Mouse (Mus musculus) heart, adult 9 months (tissue): ENCODE measurements at regions not wholly inside any gene's neighbourhood (a gene's known extent, or its start where the extent isn't known, plus 50 kb on each side); places are given as distances from the start of the nearest gene placed in this dataset.
A peak's percentile ranks its signal among the peaks of the same experiment; 100 is the strongest.

Source experiments
- DNase-seq, 2 experiments: peaks; one replicate each; pipeline ENCODE4 v3.0.0; 2022; ENCODE audit warnings: low spot score in 2 of 2

DNA sequence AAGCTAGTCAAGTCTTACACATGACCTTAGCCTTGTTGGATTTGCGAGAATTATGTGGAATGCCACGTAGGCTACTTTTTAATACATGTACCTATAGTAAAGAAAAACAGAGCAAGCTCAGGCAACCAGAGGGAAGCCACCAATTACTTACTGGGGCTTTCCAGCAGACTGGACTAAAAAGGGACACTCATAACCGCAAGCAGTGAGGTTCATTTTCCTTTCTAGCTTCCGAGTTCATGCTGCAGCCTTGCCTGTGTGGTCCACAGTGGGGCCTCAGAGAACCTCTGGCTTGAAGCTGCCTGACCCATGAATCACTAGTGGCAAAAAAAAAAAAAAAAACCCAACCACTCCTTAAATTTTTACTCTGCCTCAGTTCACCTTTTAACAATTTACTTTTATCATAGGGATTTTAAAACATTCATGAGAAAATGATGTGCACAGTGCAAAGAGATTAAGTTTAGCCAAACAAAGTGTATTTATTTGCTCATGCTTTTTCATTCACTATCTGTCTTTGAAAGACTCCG is 188.6 kb upstream of the 1700066M21Rik start:
- DNase-seq = no peak

DNA sequence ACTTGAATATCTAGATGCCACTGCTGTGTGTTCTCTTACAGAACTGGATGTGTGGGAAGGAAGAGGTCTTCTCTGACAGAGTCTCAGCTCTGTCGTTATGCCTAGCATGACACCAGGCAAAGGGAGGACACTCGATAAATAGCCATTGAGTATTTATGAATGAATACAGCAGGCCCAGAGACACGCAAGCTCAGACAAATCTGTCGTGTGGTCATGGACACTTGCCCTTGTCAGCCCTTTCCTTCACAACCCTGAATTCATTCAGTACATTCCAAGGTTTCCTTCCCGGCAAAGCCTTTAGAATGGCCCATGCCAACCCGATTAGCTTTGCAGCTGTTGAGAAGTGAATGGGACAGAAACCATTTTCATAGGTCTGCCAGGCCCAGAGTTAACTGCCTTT is 176.1 kb upstream of the 1700066M21Rik start:
- no peak for DNase-seq

DNA sequence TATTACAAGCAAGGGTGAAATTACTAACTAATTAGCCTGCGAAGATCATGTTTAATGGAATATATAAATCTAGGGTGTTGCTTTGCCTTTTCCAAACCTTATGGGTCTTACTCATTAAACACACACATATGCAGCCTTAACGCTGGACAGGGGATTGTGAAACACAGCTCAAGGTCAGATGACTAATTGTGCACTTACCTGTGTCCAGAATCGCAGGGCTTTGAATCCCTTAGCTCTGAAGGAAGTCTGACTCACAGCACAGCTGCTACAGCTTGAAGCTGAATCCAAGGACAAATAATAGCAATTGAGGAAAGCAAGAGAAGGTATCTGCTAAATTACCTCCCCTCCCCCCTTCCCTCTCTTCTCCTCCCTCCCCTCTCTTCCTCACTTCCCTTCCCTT is 173.1 kb upstream of the 1700066M21Rik start:
- no peak for DNase-seq

DNA sequence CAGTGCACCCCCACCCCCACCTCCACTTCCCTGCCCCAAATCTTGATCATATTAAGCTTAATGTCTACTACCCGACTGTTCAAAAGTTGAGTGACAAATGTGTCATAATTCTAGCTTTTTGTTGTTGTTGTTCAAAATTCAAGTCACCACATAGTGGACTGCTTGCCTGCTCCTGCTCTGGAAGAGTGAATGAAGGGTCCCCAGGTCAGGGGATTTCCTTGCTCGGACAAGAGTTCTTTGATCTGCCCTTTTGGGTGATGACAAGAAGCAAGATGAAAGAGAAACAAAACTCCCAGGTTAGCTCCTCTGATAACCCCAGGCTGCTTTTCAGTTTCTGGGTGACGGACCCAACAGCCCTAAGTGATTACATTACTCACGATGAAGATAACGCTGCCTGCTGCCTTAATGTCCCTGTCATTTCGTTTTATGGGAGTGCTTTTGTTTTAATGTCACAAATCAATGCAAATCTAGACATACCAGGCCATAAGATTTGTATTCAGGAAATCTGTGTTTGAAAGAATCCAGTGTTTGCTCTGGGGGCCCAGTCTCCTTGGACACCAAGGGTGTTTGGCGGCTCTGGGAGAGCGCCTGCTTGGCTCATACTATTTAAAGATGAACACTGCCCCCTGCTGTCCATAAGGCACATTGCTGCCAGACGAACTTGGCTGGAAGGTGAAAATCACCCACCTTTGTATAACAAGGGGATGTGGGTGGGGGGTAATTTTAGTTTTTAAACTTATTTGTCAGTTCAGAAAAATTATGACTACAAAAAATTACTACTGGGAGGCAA is 172.0 kb upstream of the 1700066M21Rik start:
- peak; percentile 7 to 31 for DNase-seq

DNA sequence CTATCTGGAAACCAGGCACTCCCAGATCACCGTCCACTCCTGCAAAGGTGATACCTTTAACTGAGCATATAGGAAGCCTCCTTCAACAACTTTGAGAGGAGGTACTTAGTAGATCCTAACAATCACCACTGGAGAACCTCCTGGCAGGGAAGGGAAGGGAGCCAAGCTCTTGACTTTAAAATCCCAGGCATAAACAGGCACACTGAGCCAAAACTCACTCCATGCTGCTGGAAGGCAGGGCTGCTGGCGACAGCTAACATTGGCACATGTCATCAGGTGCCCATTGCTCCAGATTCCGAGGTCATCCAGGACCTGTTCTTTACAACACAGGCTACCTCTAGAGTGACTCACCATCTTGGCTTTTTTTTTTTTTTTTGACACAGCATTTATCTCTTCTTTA is 170.9 kb upstream of the 1700066M21Rik start:
- DNase-seq = no peak

DNA sequence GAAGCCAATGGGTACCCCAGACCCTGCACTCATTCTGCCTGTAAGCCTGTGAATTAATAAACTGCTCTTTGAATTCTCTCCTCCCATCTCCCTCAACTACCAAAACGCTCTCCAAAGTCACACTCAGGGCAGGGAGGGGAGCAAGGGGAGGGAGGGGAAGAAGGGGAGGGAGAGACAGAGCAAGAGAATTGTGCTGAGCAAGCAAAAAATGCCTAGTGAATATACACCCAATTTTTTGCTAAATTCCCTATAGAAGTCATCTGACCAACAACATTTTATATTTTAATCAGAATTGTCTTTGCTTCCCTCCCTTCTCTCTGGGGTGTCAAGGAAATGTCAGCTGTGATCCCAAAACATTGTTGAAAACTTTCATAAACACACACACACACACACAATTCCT is 170.5 kb upstream of the 1700066M21Rik start:
- no peak for DNase-seq

DNA sequence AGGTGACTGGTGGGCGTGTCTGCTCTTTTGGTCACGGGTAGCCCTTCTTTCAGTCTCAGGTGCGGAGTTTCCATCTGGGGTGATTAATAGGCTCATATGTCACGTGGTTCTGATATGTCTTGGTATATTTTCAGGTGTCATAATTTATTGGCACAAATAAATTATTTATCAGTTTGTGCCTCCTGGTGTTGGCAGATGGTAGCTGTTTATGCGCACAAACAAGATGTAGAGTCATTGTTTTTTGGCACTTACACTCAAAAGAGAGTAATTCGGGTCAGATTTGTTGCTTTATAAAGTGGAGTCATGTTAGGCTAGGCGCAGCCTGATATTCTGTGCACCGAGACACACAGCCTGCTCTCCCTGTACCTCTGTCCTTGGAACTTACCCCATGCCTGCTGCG is 169.0 kb upstream of the 1700066M21Rik start:
- no peak for DNase-seq

DNA sequence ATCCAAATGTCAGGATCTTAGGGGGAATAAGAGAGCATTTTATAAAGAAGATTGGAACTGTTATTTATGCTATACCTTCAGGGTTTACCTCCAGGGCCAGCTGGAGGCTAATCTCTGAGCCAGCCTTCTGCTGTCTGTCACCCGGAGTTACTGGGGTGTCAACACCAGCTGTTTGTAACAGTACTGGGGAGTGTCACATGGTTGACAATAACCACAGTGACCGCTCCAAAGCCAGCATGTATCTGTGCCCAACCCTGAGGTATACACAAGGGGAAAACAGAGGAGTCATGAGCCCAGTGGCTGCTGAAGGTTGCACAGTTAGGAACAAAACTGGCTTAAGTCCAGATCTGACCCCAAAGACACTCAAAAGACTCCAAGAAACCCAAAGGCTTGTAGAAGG is 168.1 kb upstream of the 1700066M21Rik start:
- no peak for DNase-seq

DNA sequence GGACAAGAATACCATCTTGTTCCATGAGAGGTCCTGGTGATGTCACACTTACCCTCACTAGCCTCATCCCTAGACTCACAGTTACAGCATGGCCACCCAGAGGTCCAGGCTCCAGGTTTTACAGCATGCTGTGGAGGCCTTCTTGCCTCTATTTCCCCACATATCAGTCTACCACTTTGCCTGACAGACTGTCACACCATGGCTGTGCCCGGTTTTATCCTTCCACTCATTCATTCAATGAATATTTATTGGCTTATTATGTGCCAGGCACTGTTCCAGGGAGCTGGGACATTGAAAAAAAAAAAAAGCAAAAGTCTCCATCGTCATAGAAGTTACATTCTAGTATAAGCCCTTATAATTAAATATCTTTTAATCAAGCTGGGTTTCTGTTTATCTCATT is 166.4 kb upstream of the 1700066M21Rik start:
- no peak for DNase-seq

DNA sequence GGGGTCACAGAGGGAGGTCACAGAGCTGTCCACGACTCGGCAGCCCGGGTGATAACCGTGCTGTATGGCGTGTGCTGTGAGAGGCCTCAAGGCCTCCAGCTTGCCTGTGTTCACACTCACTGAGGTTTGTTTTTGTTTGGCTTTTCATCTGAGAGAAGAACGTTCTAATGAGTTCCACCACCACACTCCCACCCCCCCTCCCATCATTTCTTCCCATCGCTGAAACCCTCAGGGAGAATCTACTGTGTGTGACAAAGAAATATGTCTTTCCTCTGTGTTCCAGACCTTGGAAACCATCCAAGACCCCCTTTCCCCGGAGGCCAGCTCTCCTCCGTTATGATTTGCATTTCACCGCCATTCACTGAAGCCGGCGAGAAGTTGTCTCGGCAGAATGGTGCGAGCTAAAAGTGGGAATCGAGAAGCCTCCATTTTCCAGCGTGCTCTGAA is 164.0 kb upstream of the 1700066M21Rik start:
- DNase-seq = no peak

DNA sequence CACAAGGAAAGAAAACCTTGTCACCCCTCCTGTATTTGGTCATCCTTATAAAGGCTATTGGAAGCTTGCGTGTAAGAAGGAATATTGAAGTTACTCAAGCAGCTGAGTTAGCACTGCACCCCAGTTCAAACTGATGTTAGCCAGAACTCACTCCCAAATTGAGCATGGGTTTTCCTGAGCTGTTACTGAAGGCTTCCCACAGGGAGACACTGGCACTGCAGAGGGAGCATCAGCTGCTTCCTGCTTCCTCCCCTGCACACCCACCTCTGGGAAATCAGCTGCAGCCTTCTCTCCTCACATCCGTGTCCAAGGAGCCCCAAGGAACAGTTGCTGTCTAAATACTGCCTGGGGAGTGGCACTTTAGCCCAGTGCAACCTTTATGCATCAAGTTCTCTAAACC is 163.2 kb upstream of the 1700066M21Rik start:
- DNase-seq = no peak

DNA sequence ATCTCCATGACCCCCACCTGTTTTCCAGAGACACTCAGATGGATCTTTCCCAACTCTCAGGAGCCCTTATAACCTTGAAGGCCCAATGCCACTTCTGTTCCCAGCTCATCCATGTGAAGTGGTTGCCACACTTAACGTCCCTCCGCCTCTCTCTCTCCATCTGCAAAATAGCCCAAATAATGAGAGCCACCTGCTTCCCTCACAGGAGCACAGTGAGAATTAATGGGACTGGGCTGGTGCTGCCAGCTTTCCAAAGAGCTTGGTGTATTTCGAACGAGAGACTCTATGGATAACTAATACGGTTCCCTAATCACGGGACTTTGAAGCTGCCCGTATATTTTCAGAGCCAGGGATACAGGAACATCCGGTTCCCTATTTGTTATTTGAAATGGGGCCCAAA is 159.8 kb upstream of the 1700066M21Rik start:
- DNase-seq = no peak

DNA sequence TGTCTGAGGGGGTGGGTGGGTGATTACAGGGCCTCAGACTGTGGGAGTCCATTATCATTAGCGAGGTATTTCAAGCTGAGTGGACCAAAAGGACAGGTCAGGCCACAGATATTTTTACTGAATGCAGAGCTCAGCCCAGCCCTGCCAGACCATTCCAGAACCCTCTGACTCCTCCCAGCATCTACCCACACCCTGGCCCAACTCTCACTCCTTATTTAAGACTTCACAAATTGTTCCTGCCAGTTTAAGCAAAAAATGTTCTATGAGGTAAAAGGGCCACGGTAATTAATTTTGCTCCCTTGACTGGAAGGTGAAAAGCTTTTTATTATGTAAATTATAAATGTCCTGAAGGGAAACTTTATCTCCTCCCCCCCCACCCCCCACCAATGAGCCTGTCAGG is 159.3 kb upstream of the 1700066M21Rik start:
- no peak for DNase-seq

DNA sequence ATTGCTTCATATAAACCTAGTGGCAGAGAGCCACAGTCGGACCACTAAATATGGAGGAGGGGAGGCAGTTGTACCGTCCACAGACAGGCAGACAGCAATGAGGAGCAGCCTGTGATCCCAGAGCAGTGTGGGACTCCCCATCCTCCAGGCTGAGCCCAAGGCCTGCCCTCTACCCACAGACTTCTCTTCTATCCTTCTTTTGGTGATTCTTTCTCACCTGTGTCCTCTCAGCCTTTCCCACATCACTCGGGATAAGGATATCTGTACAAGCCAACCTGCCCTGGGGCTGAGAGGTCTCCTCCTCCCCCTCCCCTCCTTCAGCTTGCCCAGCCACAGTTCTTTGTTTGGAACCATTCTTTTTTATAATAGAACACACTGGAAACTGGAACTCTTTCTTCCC is 158.8 kb upstream of the 1700066M21Rik start:
- no peak for DNase-seq

DNA sequence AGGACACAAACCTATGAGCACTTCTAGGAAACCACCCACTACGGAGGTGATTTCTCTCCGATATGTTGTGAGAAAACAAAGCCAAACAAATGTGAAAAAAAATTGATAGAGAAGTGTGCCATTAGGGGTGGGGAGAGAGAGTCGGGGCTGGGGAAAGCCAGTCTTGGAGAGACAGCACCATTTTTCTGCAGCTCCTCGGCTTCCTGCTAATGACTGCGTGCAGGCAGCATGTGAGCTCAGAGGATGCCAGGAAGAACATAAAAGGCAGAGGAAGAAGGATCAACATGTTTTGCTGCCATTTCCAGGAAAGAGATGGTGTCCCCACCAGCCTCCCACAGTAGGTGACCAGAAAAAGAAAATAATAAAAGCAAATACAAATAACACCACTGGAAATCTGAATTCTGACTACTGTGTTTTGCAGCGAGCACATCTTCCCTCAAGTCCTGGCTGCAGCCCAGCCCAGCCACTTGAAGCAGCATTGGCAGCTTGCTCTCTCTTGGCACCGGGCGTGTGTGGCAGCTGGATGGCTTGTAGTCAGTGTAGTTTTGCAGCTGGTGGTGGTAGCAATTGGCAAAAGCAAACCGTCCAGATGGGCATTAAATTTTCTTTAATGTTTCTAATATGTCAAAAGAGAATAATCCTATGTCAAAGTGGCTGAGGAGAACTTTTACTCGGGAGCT is 152.9 kb upstream of the 1700066M21Rik start:
- DNase-seq = no peak

DNA sequence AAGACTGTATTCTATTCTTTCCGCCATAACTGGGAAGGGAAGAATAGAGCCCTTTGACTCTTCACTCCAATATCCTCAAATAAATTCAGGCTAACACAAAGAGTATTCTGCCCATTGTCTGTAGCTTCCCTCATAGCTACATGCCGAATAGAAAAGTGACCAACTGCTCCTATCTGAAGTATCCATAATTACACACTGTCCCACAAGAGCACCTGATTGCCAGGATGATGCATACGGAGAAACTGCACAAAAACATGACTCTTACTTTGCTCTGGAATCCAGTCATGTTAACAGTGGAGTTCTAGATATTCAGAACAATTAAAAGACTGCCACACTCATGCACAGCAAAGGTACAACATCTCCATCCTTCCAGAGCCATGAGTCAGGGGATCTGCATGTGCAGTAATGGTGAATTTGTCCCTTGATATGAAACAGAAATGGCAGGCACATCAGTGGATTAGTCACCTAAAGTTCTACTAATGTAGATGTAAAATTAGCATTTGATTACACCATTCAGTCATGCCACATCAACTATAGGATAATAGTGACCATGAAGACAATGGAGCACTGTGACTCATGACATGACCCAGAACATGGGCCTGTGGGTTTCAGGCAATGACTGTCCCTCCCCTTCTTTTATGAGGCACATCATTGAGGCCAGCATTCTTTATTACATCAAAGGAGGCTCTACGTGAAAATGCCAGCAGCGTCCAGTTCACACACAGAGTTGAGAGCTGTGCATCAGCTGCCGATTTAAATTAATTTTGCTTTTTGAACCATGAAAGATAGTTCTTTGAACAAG is 133.6 kb upstream of the 1700066M21Rik start:
- DNase-seq = no peak

DNA sequence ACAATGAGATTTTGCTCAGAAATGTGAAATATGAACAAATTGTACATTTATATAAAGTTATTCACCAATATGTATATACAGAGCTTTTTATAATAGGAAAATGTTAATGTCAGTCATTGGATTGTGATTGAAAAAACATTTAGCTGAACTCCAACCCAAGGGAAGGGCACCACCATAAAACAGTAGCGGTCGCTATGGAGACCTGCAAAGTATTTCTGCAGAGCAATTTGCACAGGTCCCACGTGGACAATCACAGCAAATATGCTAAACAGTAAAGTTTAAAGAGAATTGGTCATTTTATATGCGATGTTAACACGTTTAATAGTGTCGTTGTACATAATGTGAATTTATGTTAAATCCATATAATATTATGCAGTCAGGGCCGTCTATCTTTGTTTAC is 117.8 kb upstream of the 1700066M21Rik start:
- DNase-seq = no peak

DNA sequence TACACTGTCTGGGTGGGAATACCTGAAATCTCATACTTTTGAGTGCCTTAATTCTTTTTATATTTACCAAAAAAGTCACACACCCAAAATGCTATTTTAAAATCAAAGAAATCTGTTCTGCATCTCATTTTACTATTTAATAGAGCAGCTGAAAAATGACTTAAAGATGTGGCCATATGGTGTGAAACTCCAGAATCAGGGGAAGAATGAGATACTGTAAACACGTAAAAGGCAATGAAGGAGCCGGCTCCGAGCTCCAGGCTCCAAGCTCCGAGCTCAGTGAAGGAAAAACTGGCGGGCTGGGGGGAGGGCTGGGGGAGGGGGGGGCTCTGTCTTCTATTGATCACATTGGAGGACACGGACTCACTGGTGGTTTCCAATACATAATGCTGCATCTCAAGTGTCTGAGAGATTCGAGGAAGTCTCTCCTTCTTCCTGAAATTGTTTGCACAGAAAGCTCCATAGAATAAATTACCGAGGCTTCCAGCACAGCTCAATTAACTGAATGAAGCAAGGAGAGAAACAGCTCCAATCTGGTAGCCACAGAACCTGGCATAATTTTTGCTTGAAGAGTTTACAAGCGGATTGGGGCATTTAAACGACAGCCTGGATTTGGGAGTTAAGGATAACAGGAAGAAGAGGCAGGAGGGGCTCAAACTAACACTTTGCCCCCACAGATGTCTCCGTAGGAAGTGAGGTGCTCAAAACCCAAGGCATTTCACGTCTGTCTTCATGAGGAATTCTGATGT is 112.2 kb upstream of the 1700066M21Rik start:
- no peak for DNase-seq

DNA sequence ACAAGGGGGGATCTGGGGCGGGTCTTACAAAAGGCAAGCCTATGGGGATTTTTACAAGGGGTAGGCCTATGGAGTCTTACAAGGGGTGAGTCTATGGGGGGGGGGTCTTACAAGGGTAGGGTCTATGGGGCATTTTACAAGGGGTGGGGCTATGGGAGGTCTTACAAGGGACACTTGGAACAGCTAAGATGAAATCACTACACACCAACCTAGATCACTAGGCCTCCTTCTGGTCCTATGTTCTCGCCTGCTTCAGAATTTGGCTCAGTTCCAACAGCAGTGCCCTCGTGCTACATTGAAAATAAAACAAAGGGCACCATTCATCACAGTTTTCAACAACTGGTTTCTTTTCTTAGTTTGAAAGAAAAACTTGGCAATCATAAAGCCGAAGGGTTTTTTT is 110.7 kb upstream of the 1700066M21Rik start:
- DNase-seq = no peak

DNA sequence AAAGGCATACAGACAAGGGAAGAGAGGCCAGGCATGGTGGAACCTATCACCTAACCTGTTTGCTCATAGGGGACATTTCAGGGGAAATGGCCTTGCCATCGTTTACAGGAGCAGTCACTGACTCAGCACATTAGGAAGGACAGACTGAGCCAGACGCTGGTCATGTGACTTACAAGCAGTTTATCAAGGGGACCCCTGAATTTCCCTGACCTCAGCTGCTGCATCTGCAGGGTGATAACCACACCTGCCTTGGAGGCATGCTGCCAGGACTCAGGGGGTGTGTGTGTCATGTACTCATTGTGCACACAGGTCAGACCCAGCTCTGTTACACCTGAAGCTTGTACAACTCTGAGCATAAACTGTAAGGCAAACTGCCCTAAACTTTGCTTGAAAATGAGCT is 109.6 kb upstream of the 1700066M21Rik start:
- no peak for DNase-seq

DNA sequence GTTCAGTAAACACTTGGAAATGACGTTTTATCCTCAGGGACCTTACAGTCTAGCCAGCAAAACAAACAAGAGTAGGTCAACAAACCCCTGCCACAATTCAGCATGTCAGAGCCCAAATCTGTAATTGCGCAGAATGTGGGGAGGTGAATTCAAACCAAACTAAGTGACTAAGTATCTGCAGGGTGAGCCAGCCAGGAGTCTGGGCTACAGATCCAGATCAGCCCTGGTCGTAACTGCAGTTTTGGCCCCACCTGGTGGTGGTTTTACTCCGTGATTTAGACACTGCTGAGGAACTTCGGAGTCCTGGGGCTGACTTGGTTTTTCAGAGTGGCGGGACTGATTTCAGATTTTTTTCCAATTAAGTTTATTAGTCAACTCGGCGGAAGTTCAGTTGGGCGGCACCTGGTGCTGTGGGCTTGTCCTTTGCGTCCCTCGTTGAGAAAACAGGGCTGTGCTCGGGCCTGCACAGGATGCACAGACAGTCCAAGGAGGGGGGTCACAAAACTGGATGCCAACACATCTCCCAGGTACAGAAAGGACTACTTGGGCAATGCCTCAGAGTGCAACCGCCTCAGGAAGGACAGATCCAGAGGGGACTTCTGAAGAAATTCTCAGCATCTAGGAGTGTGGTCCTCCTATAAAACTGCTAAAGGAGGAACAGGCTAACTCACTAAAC is 107.6 kb upstream of the 1700066M21Rik start:
- DNase-seq = no peak
